Mouse (Mus musculus) right cerebral cortex, postnatal 10 days (tissue): Measurements from ENCODE around the gene Itga5.

Experiments used
- DNase-seq, 2 experiments: peaks; one replicate each; pipeline ENCODE4 v3.0.0; 2021; ENCODE audit warnings: low spot score in 2 of 2

Gene Itga5

DNA sequence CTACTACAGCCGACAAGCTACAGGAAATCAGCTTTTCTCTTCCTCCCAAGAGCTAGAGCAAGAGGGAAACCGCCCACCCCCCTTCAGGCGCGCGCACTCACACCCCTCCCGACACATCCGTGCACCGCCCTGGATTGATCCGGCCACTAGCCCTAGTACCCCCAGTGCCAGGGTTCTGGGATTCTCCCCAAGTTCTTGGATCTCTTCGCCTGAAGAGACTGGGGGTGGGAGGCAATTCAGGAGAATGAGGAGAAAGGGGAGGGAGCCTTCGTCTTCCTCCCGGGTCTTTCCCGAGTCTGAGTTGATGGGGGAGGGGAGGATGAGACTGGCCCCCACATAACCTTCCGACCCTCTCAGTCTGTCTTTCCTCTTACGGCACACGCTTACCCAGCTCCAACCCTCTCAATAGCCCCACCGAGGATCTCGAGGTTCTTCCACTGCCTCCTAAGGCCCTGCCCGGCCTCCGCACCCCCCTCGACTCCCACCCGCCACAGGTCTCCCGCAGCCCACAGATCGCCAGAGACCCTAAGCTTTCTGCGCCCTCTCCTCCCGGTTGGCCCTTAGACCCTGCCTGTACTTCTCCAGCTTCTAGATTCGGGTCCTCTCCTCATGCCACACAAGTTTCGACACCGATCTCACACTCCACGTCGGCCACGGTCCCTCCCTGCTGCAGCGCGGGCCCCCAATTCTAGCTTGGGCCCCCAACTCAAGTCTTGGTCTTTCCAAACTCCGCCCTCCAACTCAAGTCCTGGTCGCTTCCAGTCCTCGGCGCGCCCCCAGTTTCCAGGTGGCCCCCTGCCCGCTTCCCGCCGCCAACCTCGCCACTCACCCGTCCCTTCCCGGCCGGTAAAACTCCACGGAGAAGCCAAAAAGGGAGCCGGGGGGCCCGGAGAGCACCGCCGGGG, 840 bp downstream of the Itga5 start:
- no peak for DNase-seq

GRCm38 (mm10) chr15:103364761-103365160, 1.8 kb downstream of the Itga5 start:
- no peak for DNase-seq

DNA sequence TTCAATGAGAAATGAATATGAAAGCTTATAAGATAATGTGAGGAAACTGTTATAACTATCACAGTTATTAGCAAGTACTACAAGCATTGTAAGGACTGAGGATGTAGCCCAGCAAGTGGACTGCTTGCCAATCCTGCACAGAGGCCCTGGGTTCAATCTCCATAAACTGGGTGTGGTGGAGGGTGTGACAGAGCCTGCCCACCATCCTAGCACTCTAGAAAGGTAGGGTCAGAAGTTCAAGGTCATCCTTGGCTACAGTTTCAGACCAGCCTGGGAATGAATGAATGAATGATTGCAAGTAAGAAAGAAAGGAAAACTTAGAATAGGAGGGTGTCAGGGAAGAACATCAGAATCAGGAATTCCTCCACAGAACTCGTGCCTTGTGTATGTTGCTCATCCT, 2.8 kb downstream of the Itga5 start:
- no peak for DNase-seq

- DNase-seq, result no peak
Measured at GRCm38 (mm10) chr15:103362950-103363349, 3.6 kb downstream of the Itga5 start.

- no peak for DNase-seq
Measured at GRCm38 (mm10) chr15:103362333-103362732, 4.2 kb downstream of the Itga5 start.

DNA sequence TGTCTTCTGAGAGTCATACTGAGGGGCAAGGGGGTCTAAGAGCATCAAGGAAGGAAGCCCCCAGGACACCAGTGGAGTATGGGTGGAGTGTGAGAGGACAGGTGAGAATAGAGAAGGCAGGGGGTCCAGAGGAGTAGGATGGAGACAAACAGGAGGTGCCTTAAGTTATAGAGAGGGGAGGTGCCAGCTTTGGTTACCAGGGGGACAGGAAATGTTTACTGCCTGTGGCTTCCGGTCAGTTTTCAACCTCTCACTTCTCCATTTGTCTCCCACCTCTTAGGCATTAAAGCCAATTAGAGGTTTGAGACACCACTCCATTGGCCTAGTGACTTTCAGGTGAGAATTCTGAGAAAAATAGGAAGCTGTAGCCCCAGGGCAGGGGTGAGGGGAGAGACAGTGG, 5.3 kb downstream of the Itga5 start:
- no peak for DNase-seq

- DNase-seq, result peak; percentile 75 to 77
Measured at GRCm38 (mm10) chr15:103359869-103360602, 6.5 kb downstream of the Itga5 start.

- no peak for DNase-seq
Measured at GRCm38 (mm10) chr15:103359122-103359510, 7.4 kb downstream of the Itga5 start.

GRCm38 (mm10) chr15:103358278-103359121, 8.1 kb downstream of the Itga5 start:
- DNase-seq, result no peak

DNA sequence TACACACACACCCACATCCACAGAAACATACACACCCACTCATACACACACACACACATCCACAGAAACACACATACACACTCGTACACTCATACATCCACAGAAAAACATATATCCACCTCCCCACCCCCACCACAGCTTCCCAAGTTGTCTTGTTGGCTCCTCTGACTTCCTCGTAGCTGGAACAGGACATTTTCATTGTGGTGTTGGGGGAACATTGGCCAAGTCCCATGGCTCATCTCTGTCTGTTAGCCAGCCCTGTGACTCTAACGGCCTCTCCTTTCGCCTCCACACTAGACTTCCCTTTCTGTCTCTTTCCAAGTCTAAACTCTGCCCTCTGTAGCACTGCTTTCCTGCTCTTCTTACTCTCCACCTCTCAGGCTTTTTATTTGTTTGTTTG, 8.7 kb downstream of the Itga5 start:
- no peak for DNase-seq

DNA sequence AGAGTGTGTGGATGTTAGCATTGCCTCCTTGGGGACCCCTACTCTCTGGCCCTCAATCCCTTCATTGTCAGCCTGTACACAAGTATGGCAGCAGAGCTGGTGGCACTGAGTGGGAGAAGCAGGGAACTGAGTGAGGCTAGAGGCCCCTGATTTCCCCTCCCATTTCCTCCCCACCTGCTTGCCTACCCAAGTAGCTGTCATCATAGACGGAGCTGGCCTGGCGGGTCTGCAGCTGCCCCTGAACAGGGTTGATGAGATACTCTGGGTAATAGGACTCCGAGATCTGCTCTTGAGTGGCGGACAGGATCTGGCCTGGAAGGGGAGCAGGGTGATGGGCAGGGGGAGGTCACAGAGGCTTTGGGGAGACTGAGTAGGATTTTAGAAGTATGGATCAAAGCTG, 10.4 kb downstream of the Itga5 start:
- no peak for DNase-seq

- no peak for DNase-seq
Measured at GRCm38 (mm10) chr15:103355420-103355819, 11.1 kb downstream of the Itga5 start.

DNA sequence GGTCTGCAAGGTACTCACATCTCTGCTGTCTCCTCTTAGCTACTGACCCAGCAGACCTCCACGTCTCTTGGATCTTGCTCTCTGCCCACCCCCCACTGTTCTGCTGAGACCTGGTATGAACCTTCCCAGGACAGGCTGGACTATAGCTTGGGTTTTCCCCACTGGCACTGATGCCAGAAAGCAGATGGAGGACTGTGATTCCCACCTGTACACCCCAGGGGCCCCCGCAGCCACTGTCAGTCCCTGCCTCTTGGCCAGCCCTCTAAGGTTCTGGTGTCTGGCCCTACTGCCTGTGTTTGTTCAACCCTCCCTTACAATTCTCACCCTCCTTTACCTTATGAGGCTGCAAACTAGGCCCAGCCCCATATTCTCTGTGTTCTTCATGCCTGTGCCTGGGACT, 11.9 kb downstream of the Itga5 start:
- no peak for DNase-seq

DNA sequence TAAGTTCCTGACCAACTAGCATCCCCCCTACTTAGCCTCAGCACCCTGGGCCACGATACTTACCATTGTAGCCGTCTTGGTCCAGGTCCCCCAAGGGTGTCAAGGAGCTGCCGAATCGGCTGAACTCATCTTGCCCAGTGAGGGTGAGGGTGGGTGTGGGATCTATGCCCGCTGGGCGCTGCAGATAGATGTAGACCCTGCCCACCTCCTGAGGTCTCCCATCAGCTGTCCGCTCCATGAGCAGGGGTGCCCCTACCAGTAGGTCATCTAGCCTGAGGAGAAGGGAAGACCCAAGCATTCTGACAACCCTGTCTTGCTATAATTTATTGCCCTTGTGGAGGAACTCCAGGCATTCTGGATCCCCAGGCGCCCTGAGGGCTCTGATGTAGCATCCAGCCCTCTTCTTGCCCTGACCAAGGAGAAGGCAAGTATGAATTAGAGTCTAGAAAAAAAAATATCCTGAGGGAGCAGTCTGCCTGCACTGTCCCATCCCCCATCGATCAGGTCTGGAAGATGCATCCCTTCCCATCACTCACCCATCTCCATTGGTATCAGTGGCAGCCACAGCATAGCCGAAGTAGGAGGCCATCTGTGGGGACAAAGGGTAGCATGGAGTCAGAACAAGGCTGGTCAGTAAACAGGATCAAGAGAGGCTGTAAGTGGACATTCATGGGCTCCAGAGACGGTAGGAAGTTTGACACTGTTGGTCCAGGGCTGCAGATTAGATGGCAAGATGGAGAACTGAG, 12.9 kb downstream of the Itga5 start:
- DNase-seq, result no peak

DNA sequence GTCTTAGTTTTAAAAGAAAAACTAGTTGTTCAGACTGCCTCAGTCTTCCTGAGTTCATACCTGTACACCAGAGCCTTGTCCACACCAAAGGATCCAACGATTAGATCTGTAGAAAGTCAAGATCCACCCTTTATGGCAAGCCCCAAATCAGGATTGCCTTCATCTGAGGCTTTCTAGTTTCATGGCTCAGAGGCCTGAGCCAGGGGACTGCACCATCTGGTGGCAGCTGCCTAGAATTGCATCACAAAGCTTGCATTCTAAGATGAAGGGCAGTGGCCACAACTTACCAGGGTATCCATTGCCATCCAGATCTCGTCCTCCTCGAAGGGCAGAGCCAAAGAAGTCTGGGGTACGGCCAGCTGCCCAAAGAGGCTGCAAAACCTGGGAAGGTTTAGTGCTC, 13.7 kb downstream of the Itga5 start:
- peak; percentile 54 to 70 for DNase-seq

GRCm38 (mm10) chr15:103347275-103347684, 19.3 kb downstream of the Itga5 start:
- peak; percentile 73 to 82 for DNase-seq

DNA sequence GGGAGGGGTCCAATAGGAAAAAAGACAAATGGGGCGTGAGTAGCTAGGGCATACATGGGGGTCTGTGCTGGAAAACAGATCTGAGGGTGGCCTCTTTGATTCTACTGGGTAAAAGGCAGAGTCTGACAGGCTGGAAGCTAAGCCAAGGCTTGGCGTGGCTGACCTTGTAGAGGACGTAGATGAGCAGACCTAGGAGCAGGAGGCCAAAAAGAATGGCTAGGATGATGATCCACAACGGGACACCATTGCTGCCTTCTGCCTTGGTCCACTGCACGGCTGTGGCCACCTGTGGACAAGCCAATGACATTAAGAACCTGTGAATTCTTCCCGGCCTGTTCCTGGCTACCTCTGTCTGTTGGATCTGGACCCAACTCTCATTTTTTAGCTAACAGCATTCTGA, 20.8 kb downstream of the Itga5 start:
- DNase-seq, result no peak

- no peak for DNase-seq
Measured at GRCm38 (mm10) chr15:103343556-103343955, 23.0 kb downstream of the Itga5 start.

- DNase-seq, result no peak
Measured at GRCm38 (mm10) chr15:103343008-103343407, 23.6 kb downstream of the Itga5 start.

GRCm38 (mm10) chr15:103342415-103342814, 24.1 kb downstream of the Itga5 start:
- peak; percentile 79 to 87 for DNase-seq

DNA sequence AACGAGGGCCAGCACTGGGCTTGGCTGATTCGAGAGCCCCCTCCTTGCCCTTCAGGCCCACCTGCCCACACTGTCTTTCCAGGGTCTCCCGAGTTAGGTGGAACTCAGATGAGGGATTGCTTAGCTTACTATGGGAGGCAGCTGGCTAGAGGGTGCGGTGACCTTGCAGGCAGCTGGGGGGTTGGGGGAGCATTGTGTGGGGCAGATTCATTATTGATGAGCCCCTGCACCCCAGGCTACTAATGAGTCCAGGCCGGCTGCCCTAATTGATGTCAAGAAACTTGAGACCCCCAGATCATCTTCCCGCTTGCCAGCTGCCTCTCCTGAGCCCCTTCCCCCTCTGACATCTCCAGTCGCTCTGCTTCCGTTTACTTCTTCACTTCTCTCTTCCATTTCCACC, 25.0 kb downstream of the Itga5 start:
- peak in 1 of 2 experiments; percentile 35 for DNase-seq
